Mouse (Mus musculus) E14TG2a.4 (cell line): ENCODE measurements around the gene Rfx3.

ENCODE experiments used
- CTCF ChIP-seq: conservative IDR thresholded peaks from 2 replicates; pipeline ENCODE4 v1.5.1; 2014; ENCODE audit warnings: low read length
- POU5F1 ChIP-seq: IDR thresholded peaks from 2 replicates; pipeline ENCODE4 v1.6.1; 2014; ENCODE audit warnings: low read length, borderline replicate concordance

- TF ChIP-seq CTCF: no peak
- TF ChIP-seq POU5F1: no peak
Measured at GRCm38 (mm10) chr19:27904209-27904608, 106.8 kb downstream of the Rfx3 start.
